Mouse (Mus musculus) embryonic facial prominence, embryonic 13.5 days (tissue): ENCODE data around the gene Tpp1. TPM values are rescaled to one million over a fixed set of nuclear protein-coding genes. Genes with fewer than 3 reads are reported as not detected.
"Not testable (repeated sequence)": the region's sequence is repeated elsewhere in the genome, so short reads cannot be mapped to it uniquely, and the experiment has no call there.

ENCODE experiments used
- ATAC-seq: fragments of 200-750 bp; cut with Nextera tagmentation; 2 replicates; pipeline ENCODE4 v1.8.0; 2017; ENCODE audit warnings: low read depth; ENCODE audit not compliant: insufficient number of reproducible peaks, insufficient read depth, low FRiP score, low TSS enrichment
- H3K27ac ChIP-seq: fragments of 300-500 bp; sonication (generic); 2 replicates; pipeline ENCODE4 v1.5.1; 2015; ENCODE audit warnings: moderate library complexity, mild to moderate bottlenecking, inconsistent platforms
- H3K27me3 ChIP-seq: fragments of 300-500 bp; sonication (generic); 2 replicates; pipeline ENCODE4 v1.6.1; 2015; ENCODE audit warnings: mild to moderate bottlenecking, inconsistent platforms
- H3K36me3 ChIP-seq: fragments of 300-500 bp; sonication (generic); 2 replicates; pipeline ENCODE4 v1.6.1; 2015; ENCODE audit warnings: mild to moderate bottlenecking, inconsistent platforms
- H3K4me1 ChIP-seq: fragments of 300-500 bp; sonication (generic); 2 replicates; pipeline ENCODE4 v1.6.1; 2015; ENCODE audit warnings: inconsistent platforms
- H3K4me2 ChIP-seq: fragments of 300-500 bp; sonication (generic); 2 replicates; pipeline ENCODE4 v1.6.1; 2015; ENCODE audit warnings: moderate library complexity, mild to moderate bottlenecking, inconsistent platforms
- H3K4me3 ChIP-seq: fragments of 300-500 bp; sonication (generic); 2 replicates; pipeline ENCODE4 v1.5.1; 2015; ENCODE audit warnings: mild to moderate bottlenecking, inconsistent platforms
- H3K9ac ChIP-seq: fragments of 300-500 bp; sonication (generic); 2 replicates; pipeline ENCODE4 v1.6.1; 2015; ENCODE audit warnings: mild to moderate bottlenecking, inconsistent platforms
- H3K9me3 ChIP-seq: fragments of 300-500 bp; sonication (generic); 2 replicates; pipeline ENCODE4 v1.6.1; 2016; ENCODE audit warnings: inconsistent platforms
- WGBS: fragments of 180-500 bp; shearing (Covaris S2); methylation state at CpG from one replicate; pipeline ENCODE4 v1.1.7; 2015; ENCODE audit warnings: mixed read lengths; 5-methylcytosine and 5-hydroxymethylcytosine counted together
- polyA plus RNA-seq: library from polyadenylated mRNA; unstranded; fragments of >200 nt; fragmentation: Nextera tagmentation; extraction: Ambion mirVana; gene quantifications from 2 replicates; pipeline ENCODE4 v1.2.1, GENCODE M21; 2015

The Tpp1 gene
- polyA plus RNA-seq, 1 experiment from 2014 or later, result 44.0 TPM

GRCm38 (mm10) chr7:105753281-105753680 lies 1.2 kb upstream of the Tpp1 start:
- no peaks in the 10 kb centered on the region for H3K27me3 ChIP-seq
- 90% methylated on average over 10 of the region's 10 CpGs for WGBS
- no peak for ATAC-seq
- H3K4me3 ChIP-seq, result no peak overlapping the region
- no peak overlapping the region for H3K4me2 ChIP-seq
- H3K27ac ChIP-seq, result no peak overlapping the region
- H3K9me3 ChIP-seq, result no peaks in the 10 kb centered on the region
- peak overlapping the region; percentile 21; the same call in 1 of the 2 replicates for H3K9ac ChIP-seq
- H3K4me1 ChIP-seq, result peaks cover 9% of the 10 kb centered on the region
- peaks cover 71% of the 10 kb centered on the region for H3K36me3 ChIP-seq

GRCm38 (mm10) chr7:105752716-105753115 lies 681 bp upstream of the Tpp1 start:
- no peak for ATAC-seq

GRCm38 (mm10) chr7:105747776-105748175 lies 4.3 kb downstream of the Tpp1 start:
- Histone ChIP-seq H3K4me1 (peaks cover 17% of the 10 kb centered on the region), H3K4me2 (no peak overlapping the region), H3K36me3 (peaks cover 39% of the 10 kb centered on the region), H3K27ac (no peak overlapping the region), H3K9ac (no peak overlapping the region), H3K4me3 (no peak overlapping the region), H3K9me3 (no peaks in the 10 kb centered on the region), H3K27me3 (no peaks in the 10 kb centered on the region)
- ATAC-seq, result no peak
- WGBS, result 80% methylated on average over 2 of the region's 2 CpGs

More at GRCm38 (mm10) chr7:105752716-105753115, 681 bp upstream of the Tpp1 start:
- Histone ChIP-seq H3K4me3 (no peak overlapping the region), H3K27ac (no peak overlapping the region), H3K27me3 (no peaks in the 10 kb centered on the region), H3K4me1 (peaks cover 9% of the 10 kb centered on the region), H3K9ac (no peak overlapping the region), H3K36me3 (peaks cover 71% of the 10 kb centered on the region), H3K9me3 (no peaks in the 10 kb centered on the region), H3K4me2 (no peak overlapping the region)
- 87% methylated on average over 2 of the region's 2 CpGs for WGBS

GRCm38 (mm10) chr7:105743926-105744590 lies 8.0 kb downstream of the Tpp1 start, which contains the start of gene Taf10:
Gene Taf10, minus strand, starts transcription at chr7:105744361.
- peak within 1 kb of the TSS; percentile 85 for H3K4me2 ChIP-seq
- peak within 1 kb of the TSS; percentile 80 for H3K27ac ChIP-seq
- peaks cover 15% of the 10 kb centered on the region for H3K4me1 ChIP-seq
- H3K36me3 ChIP-seq, result peaks cover 61% of the 10 kb centered on the region
- H3K9ac ChIP-seq, result peak within 1 kb of the TSS; percentile 96
- under 1% methylated on average over 67 of the region's 67 CpGs for WGBS
- no peaks in the 10 kb centered on the region for H3K9me3 ChIP-seq
- H3K4me3 ChIP-seq, result peak within 1 kb of the TSS; percentile 95
- H3K27me3 ChIP-seq, result no peaks in the 10 kb centered on the region
- peak; percentile 96 for ATAC-seq

GRCm38 (mm10) chr7:105743246-105743925 lies 8.6 kb downstream of the Tpp1 start:
- H3K9ac ChIP-seq, result peak overlapping the region; percentile 96
- peaks cover 55% of the 10 kb centered on the region for H3K36me3 ChIP-seq
- peak overlapping the region; percentile 95 for H3K4me3 ChIP-seq
- H3K4me1 ChIP-seq, result peaks cover 22% of the 10 kb centered on the region
- not testable (repeated sequence) for H3K27me3 ChIP-seq, H3K9me3 ChIP-seq, ATAC-seq
- 33% methylated on average over 20 of the region's 20 CpGs for WGBS
- H3K4me2 ChIP-seq, result peak overlapping the region; percentile 85
- H3K27ac ChIP-seq, result peak overlapping the region; percentile 80; the same call in 1 of the 2 replicates

- ATAC-seq, H3K27me3 ChIP-seq, H3K9ac ChIP-seq, H3K9me3 ChIP-seq, H3K27ac ChIP-seq: not testable (repeated sequence)
- Histone ChIP-seq H3K36me3 (peaks cover 47% of the 10 kb centered on the region), H3K4me2 (peak overlapping the region; percentile 85; the same call in 1 of the 2 replicates), H3K4me3 (peak overlapping the region; percentile 95; the same call in 1 of the 2 replicates), H3K4me1 (peaks cover 27% of the 10 kb centered on the region)
- 86% methylated on average over 7 of the region's 7 CpGs for WGBS
Measured at GRCm38 (mm10) chr7:105742539-105743215, 9.4 kb downstream of the Tpp1 start.

- H3K4me1 ChIP-seq, result peaks cover 32% of the 10 kb centered on the region
- H3K9ac ChIP-seq, result no peak overlapping the region
- H3K9me3 ChIP-seq, result no peaks in the 10 kb centered on the region
- H3K4me3 ChIP-seq, result no peak overlapping the region
- no peaks in the 10 kb centered on the region for H3K27me3 ChIP-seq
- peaks cover 43% of the 10 kb centered on the region for H3K36me3 ChIP-seq
- no peak overlapping the region for H3K4me2 ChIP-seq
- 90% methylated on average over 9 of the region's 9 CpGs for WGBS
- no peak for ATAC-seq
- H3K27ac ChIP-seq, result no peak overlapping the region
Measured at GRCm38 (mm10) chr7:105741978-105742377, 10.1 kb downstream of the Tpp1 start.

- WGBS, result 83% methylated on average over 6 of the region's 6 CpGs
- no peak for ATAC-seq
Measured at GRCm38 (mm10) chr7:105740851-105741250, 11.2 kb downstream of the Tpp1 start.

GRCm38 (mm10) chr7:105740089-105740795 lies 11.8 kb downstream of the Tpp1 start:
- Histone ChIP-seq H3K27me3 (no peaks in the 10 kb centered on the region), H3K36me3 (peaks cover 35% of the 10 kb centered on the region), H3K27ac (no peak overlapping the region), H3K4me1 (peaks cover 37% of the 10 kb centered on the region), H3K4me3 (no peak overlapping the region), H3K4me2 (no peak overlapping the region), H3K9ac (no peak overlapping the region), H3K9me3 (no peaks in the 10 kb centered on the region)
- ATAC-seq, result no peak
- 85% methylated on average over 13 of the region's 13 CpGs for WGBS

More at GRCm38 (mm10) chr7:105740851-105741250, 11.2 kb downstream of the Tpp1 start:
- no peak overlapping the region for H3K9ac ChIP-seq
- no peaks in the 10 kb centered on the region for H3K27me3 ChIP-seq
- H3K4me3 ChIP-seq, result no peak overlapping the region
- no peaks in the 10 kb centered on the region for H3K9me3 ChIP-seq
- H3K4me2 ChIP-seq, result no peak overlapping the region
- H3K4me1 ChIP-seq, result peaks cover 32% of the 10 kb centered on the region
- H3K27ac ChIP-seq, result no peak overlapping the region
- H3K36me3 ChIP-seq, result peaks cover 35% of the 10 kb centered on the region

GRCm38 (mm10) chr7:105738948-105739347 lies 13.1 kb downstream of the Tpp1 start:
- H3K27me3 ChIP-seq, result no peaks in the 10 kb centered on the region
- ATAC-seq, result no peak
- peak overlapping the region; percentile 19 for H3K4me3 ChIP-seq
- peaks cover 45% of the 10 kb centered on the region for H3K36me3 ChIP-seq
- 12% methylated on average over 3 of the region's 3 CpGs for WGBS
- H3K4me1 ChIP-seq, result peaks cover 42% of the 10 kb centered on the region
- peak overlapping the region; percentile 32; the same call in 1 of the 2 replicates for H3K9ac ChIP-seq
- H3K27ac ChIP-seq, result peak overlapping the region; percentile 78
- peak overlapping the region; percentile 79 for H3K4me2 ChIP-seq
- no peaks in the 10 kb centered on the region for H3K9me3 ChIP-seq

GRCm38 (mm10) chr7:105738286-105738685 lies 13.7 kb downstream of the Tpp1 start:
- ATAC-seq, result no peak

More at GRCm38 (mm10) chr7:105738286-105738685, 13.7 kb downstream of the Tpp1 start:
- H3K4me2 ChIP-seq, result peak overlapping the region; percentile 79
- peaks cover 38% of the 10 kb centered on the region for H3K4me1 ChIP-seq
- H3K9ac ChIP-seq, result peak overlapping the region; percentile 44; the same call in 1 of the 2 replicates
- H3K36me3 ChIP-seq, result peaks cover 52% of the 10 kb centered on the region
- no peaks in the 10 kb centered on the region for H3K9me3 ChIP-seq
- peak overlapping the region; percentile 78 for H3K27ac ChIP-seq
- 60% methylated on average over 2 of the region's 2 CpGs for WGBS
- peak overlapping the region; percentile 74 for H3K4me3 ChIP-seq
- no peaks in the 10 kb centered on the region for H3K27me3 ChIP-seq
